Mouse (Mus musculus): Measurements from ENCODE around the gene Cxcl1.

- TF ChIP-seq CTCF (IDR thresholded peaks at IDR 0.05; ENCODE audit: extremely low read depth, insufficient read length, insufficient replicate concordance, low read depth, low read length) (no peak), POLR2A (IDR thresholded peaks at IDR 0.05; ENCODE audit: low read depth, low read length) (no peak)
Observed at GRCm38 (mm10) chr5:90872377-90872776, 18.7 kb upstream of the Cxcl1 start.

Data from small intestine, adult 2 months (tissue).